Mouse (Mus musculus) adrenal gland, postnatal 14 days (tissue): ENCODE data around the gene Ncr1. TPM values are rescaled to one million over a fixed set of nuclear protein-coding genes. Genes with fewer than 3 reads are reported as not detected.
"Not testable (repeated sequence)": the region's sequence is repeated elsewhere in the genome, so short reads cannot be mapped to it uniquely, and the experiment has no call there.

ENCODE experiments used
- DNase-seq: peaks from one replicate; pipeline ENCODE4 v3.0.0; 2021; ENCODE audit warnings: mixed read lengths
- long read RNA-seq, 2 experiments: library from polyadenylated mRNA; stranded (forward); transcript quantifications; one replicate each; pipeline ENCODE4 v2.0.0; 2021
- microRNA-seq, 2 experiments: library from miRNA; unstranded; fragments of <30 nt; microRNA quantifications; one replicate each; pipeline ENCODE4 v1.2.0; 2021
- total RNA-seq: library from RNA; stranded (reverse); gene quantifications from 2 replicates; pipeline ENCODE4 v1.2.3, GENCODE M21; 2021

Gene Ncr1
- 0.49 TPM in 1 of 2 replicates, not detected in the other for total RNA-seq
- long read RNA-seq, experiment 1 = 0 reads
- long read RNA-seq, experiment 2 = 0 reads

DNA sequence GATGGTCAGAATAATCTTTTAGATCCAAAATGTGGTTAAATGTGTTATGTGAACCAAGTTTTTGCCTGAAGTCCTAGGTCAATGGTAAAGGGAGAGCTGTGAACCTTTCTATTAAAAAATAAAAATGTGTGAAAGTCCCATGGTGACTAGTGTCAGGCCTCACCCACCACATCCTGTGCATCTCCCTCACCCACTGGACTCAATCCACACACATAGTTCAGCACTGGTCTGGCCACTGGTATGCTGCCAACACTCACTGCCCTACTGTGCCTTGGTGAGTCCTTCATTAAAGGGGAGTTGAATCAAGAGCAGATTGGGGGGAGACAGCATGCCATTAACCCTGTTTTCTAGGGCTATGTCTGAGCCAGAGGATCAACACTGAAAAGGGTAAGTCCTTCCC, at the start of gene Ncr1:
Gene Ncr1 (plus strand): TSS at position 216 of the 400 bp plus-strand sequence.
- DNase-seq = no peak

- DNase-seq = no peak
These were observed 44.9 kb upstream of the Ncr1 start for GRCm38 (mm10) chr7:4292638-4293037.

GRCm38 (mm10) chr7:4297189-4297588, 40.3 kb upstream of the Ncr1 start:
- DNase-seq = peak; percentile 13

GRCm38 (mm10) chr7:4300166-4300565, 37.4 kb upstream of the Ncr1 start:
- DNase-seq = no peak

DNA sequence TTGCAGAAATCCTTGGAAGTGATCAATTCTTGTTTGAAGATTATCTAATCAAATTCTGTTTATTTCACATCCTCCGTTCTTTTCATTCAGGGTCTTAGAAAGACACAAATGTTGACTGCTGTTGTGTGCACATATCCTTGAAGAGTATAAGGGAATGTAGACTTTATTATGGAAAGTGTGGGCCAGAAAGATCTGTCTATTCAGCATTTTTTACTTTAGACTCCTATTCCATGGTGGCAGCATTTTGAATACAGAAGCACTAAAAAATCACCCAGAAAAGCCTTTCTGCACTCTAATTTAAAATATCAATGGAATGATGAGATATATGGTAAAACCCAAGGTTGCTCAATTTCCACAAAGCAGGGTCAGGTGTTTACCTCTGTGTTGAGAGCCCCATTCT, 34.1 kb upstream of the Ncr1 start:
- DNase-seq = no peak

DNA sequence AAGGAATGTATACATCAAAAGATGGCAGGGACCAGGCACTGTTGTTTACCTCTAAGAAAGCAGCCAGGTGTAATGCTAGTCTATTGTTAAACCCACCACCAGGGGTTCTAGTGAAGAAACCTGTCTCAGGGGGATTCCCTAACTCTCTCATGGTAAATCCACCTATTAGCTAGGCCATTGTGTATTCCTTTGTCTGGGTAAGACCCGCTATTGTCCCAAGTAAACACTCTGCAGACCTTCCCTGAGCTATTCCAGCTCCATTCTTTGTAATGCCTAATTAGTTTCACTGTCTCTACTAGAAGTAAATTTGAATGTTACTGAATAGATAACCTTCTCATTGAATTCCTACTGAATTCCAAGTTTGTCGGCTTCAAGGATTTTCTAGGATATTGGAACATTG, 24.4 kb upstream of the Ncr1 start:
- not testable (repeated sequence) for DNase-seq

DNA sequence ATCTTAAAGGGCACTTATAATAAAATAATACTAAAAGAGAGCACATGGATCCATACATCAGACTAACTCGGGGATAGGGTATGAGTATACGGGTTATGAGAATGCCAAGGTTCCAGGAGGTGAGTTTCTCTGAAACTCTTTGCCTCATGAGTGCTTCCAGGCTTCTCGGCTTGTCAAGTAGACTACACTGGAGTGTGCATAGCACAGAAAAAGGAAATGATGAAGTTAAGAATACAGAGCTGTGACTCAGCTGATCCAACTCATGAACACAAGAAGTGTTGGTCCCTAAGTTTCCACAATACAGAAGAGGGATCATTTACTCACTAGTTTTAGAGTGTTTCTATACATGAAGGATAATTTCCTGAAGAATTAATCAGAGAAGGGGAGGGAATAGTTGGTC, 24.0 kb upstream of the Ncr1 start:
- DNase-seq = not testable (repeated sequence)

DNA sequence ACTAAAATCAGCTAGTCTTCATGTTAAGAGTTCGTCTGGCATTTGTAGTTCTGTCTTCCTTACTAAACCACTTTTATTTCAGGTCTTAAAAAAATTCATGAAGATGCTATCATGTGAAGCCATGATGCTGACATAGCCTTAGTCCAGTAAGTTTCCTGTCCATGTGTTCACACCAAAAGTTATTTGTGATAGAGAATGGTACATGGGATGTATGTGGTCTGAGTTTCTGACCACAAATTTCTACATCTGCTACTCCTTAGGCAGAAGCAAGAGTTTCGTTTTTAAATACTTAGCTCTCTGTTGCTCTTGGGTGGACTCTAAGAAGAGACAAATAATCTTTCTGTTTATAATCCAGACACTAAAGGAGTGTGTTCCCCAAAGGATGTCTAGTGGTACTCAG, 14.2 kb upstream of the Ncr1 start:
- DNase-seq = no peak

GRCm38 (mm10) chr7:4373521-4373920, 36.0 kb downstream of the Ncr1 start:
- DNase-seq = no peak

Small RNAs within 50 kb of the gene (microRNA-seq; reads per million reads assigned to microRNA genes)
- gene Gm24752 = 0 reads per million in 2 experiments
- 0 reads per million in 2 experiments for gene Gm25349

Other genes starting within 250 kb of the Ncr1 start
- gene Ttyh1, start 218.3 kb upstream of the Ncr1 start, total RNA-seq = 5.2 and 5.6 TPM in 2 replicates
- 97.9 and 129 TPM in 2 replicates for gene Leng8, start 200.7 kb upstream of the Ncr1 start, total RNA-seq
- gene Leng9, start 187.3 kb upstream of the Ncr1 start, total RNA-seq = 8.7 and 11.8 TPM in 2 replicates
- 27.8 and 29.7 TPM in 2 replicates for gene Cdc42ep5, start 172.9 kb upstream of the Ncr1 start, total RNA-seq
- 0.45 and 0.56 TPM in 2 replicates for gene Lilra5, start 100.0 kb upstream of the Ncr1 start, total RNA-seq
- gene Gp6, start 60.0 kb downstream of the Ncr1 start, total RNA-seq = 0.15 and 0.38 TPM in 2 replicates
- 26.1 and 31.7 TPM in 2 replicates for gene Rdh13, start 107.9 kb downstream of the Ncr1 start, total RNA-seq
- gene Eps8l1, start 123.0 kb downstream of the Ncr1 start, total RNA-seq = 5.9 TPM in 2 replicates
- gene Ppp1r12c, start 164.0 kb downstream of the Ncr1 start, total RNA-seq = 83.4 and 90.8 TPM in 2 replicates
- gene Tnnt1, start 178.7 kb downstream of the Ncr1 start, total RNA-seq = 1.1 and 2.0 TPM in 2 replicates
- 0.85 and 3.0 TPM in 2 replicates for gene Tnni3, start 186.5 kb downstream of the Ncr1 start, total RNA-seq
- 0.63 and 0.75 TPM in 2 replicates for gene Dnaaf3, start 194.7 kb downstream of the Ncr1 start, total RNA-seq
- 8.2 and 11.6 TPM in 2 replicates for gene Syt5, start 209.8 kb downstream of the Ncr1 start, total RNA-seq